Mouse (Mus musculus) G1E (cell line): Measurements from ENCODE around the gene Slc35f1.

Source experiments
- CTCF ChIP-seq: IDR thresholded peaks from 2 replicates; pipeline ENCODE4 v1.5.1; 2012; ENCODE audit warnings: low read depth, low read length, inconsistent platforms, mixed read lengths
- GATA1 ChIP-seq: IDR thresholded peaks from 2 replicates; pipeline ENCODE4 v1.6.1; 2012; ENCODE audit warnings: borderline replicate concordance, low read length, inconsistent platforms, mixed read lengths
- GATA2 ChIP-seq: IDR thresholded peaks from 2 replicates; pipeline ENCODE4 v1.6.1; 2012; ENCODE audit warnings: low read depth, low read length, inconsistent platforms, borderline replicate concordance

DNA sequence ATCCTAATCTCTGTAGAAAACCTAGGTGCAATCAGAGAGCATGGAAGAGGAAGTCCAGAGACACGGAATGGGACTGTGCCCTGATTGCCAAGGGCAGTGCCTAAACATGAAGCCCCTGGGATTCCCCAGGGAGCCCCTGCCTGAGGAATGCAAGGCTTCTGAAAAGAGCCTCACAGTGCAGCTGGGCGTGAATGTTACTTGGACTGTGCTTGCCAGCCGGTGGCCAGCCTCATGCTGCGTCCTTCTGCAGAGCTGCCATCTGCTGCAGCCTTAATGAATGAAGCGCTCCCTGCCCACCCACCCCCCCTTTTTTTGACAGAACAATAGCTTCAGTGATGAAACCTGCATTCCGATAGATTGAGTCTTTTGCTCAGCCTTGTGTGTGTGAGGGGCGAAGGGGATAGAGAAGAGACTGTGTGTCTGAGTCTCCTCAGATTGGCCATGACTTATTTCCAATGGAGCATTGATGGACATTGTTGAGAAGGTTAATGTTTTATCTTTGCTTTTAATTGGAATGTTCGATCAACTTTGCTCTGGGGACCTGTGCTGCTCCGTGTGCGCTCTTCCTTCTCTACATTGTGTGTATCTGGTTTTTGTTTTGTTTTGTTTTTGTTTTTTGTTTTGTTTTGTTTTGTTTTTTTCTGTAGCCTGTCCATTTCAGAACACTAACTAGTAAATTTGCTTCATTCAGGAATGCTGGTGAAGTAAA is 52.5 kb downstream of the Slc35f1 start:
- TF ChIP-seq CTCF (no peak), GATA2 (no peak), GATA1 (no peak)
